Mouse (Mus musculus) lung, embryonic 14.5 days (tissue): ENCODE data around the gene Gm49387. TPM values are rescaled to one million over a fixed set of nuclear protein-coding genes. Genes with fewer than 3 reads are reported as not detected.

Experiments
- ATAC-seq: fragments of 200-750 bp; cut with Nextera tagmentation; 2 replicates; pipeline ENCODE4 v1.8.0; 2017; ENCODE audit warnings: mild to moderate bottlenecking, moderate TSS enrichment, moderate library complexity; ENCODE audit not compliant: insufficient read depth
- DNase-seq: peaks from one replicate; pipeline ENCODE4 v3.0.0-alpha.2; 2015
- H3K27ac ChIP-seq: fragments of 300-500 bp; sonication (generic); 2 replicates; pipeline ENCODE4 v1.5.1; 2014; ENCODE audit warnings: low read depth, mild to moderate bottlenecking, moderate library complexity
- H3K27me3 ChIP-seq: fragments of 300-500 bp; sonication (generic); 2 replicates; pipeline ENCODE4 v1.6.1; 2014; ENCODE audit warnings: low read length, control low read depth; ENCODE audit not compliant: insufficient read depth
- H3K36me3 ChIP-seq: fragments of 300-500 bp; sonication (generic); 2 replicates; pipeline ENCODE4 v1.6.1; 2014; ENCODE audit warnings: control low read depth; ENCODE audit not compliant: insufficient read depth
- H3K4me1 ChIP-seq: fragments of 300-500 bp; sonication (generic); 2 replicates; pipeline ENCODE4 v1.6.1; 2014; ENCODE audit warnings: antibody characterized with exemption, control low read depth; ENCODE audit not compliant: insufficient read depth
- H3K4me2 ChIP-seq: fragments of 300-500 bp; sonication (generic); 2 replicates; pipeline ENCODE4 v1.6.1; 2014; ENCODE audit warnings: mild to moderate bottlenecking
- H3K4me3 ChIP-seq: fragments of 300-500 bp; sonication (generic); 2 replicates; pipeline ENCODE4 v1.5.1; 2014; ENCODE audit warnings: low read depth, low read length
- H3K9ac ChIP-seq: fragments of 300-500 bp; sonication (generic); 2 replicates; pipeline ENCODE4 v1.6.1; 2014
- H3K9me3 ChIP-seq: fragments of 300-500 bp; sonication (generic); 2 replicates; pipeline ENCODE4 v1.6.1; 2016; ENCODE audit warnings: low read depth, low read length, control low read depth
- CTCF ChIP-seq: IDR thresholded peaks from 2 replicates; pipeline ENCODE4 v1.5.1; 2016; ENCODE audit warnings: antibody characterized with exemption, low read depth
- WGBS: fragments of 180-500 bp; shearing (Covaris S2); extraction: QIAGEN DNeasy Blood & Tissue Kit; methylation state at CpG from one replicate; pipeline ENCODE4 v1.1.7; 2014; 5-methylcytosine and 5-hydroxymethylcytosine counted together
- polyA plus RNA-seq: library from polyadenylated mRNA; unstranded; fragments of >200 nt; fragmentation: Nextera tagmentation; extraction: Ambion mirVana; gene quantifications from 2 replicates; pipeline ENCODE4 v1.2.1, GENCODE M21; 2014

The Gm49387 gene
- polyA plus RNA-seq, result 0.18 TPM in 1 of 2 replicates, not detected in the other

- WGBS, result 3% methylated on average over 26 of the region's 26 CpGs
- H3K36me3 ChIP-seq, result no peaks in the 10 kb centered on the region
- H3K27me3 ChIP-seq, result no peaks in the 10 kb centered on the region
- TF ChIP-seq CTCF, result no peak
- H3K4me1 ChIP-seq, result peaks cover 6% of the 10 kb centered on the region
- DNase-seq, result no peak
- ATAC-seq, result peak; percentile 41; the same call in 1 of the 2 replicates
- peak within 1 kb of the TSS; percentile 82 for H3K4me2 ChIP-seq
- H3K9me3 ChIP-seq, result no peaks in the 10 kb centered on the region
- peak within 1 kb of the TSS; percentile 63 for H3K9ac ChIP-seq
- H3K27ac ChIP-seq, result peak within 1 kb of the TSS; percentile 75
- peak within 1 kb of the TSS; percentile 60 for H3K4me3 ChIP-seq
Measured at GRCm38 (mm10) chr14:31640346-31640889, at the start of gene Gm49387. Gene Gm49387 (minus strand): TSS chr14:31640878.

GRCm38 (mm10) chr14:31686231-31686630, 45.6 kb upstream of the Gm49387 start:
- Histone ChIP-seq H3K4me1 (no peaks in the 10 kb centered on the region), H3K9ac (no peak overlapping the region), H3K4me2 (no peak overlapping the region), H3K27ac (no peak overlapping the region), H3K9me3 (no peaks in the 10 kb centered on the region), H3K4me3 (no peak overlapping the region), H3K27me3 (no peaks in the 10 kb centered on the region), H3K36me3 (no peaks in the 10 kb centered on the region)
- no peak for DNase-seq
- ATAC-seq, result no peak
- 89% methylated on average over 1 of the region's 1 CpGs for WGBS
- no peak for TF ChIP-seq CTCF

- TF ChIP-seq CTCF, result no peak
- Histone ChIP-seq H3K9me3 (no peaks in the 10 kb centered on the region), H3K4me1 (no peaks in the 10 kb centered on the region), H3K4me2 (no peak overlapping the region), H3K4me3 (no peak overlapping the region), H3K27ac (no peak overlapping the region), H3K36me3 (no peaks in the 10 kb centered on the region), H3K9ac (no peak overlapping the region), H3K27me3 (no peaks in the 10 kb centered on the region)
- ATAC-seq, result no peak
- WGBS, result 88% methylated on average over 10 of the region's 10 CpGs
- no peak for DNase-seq
Measured at GRCm38 (mm10) chr14:31685680-31686079, 45.0 kb upstream of the Gm49387 start.

- H3K4me3 ChIP-seq, result no peak overlapping the region
- no peak for TF ChIP-seq CTCF
- ATAC-seq (no peak), DNase-seq (no peak)
- WGBS, result 50% methylated on average over 7 of the region's 7 CpGs
- H3K27me3 ChIP-seq, result no peaks in the 10 kb centered on the region
- H3K9ac ChIP-seq, result no peak overlapping the region
- H3K36me3 ChIP-seq, result no peaks in the 10 kb centered on the region
- no peaks in the 10 kb centered on the region for H3K4me1 ChIP-seq
- no peak overlapping the region for H3K4me2 ChIP-seq
- no peak overlapping the region for H3K27ac ChIP-seq
- H3K9me3 ChIP-seq, result no peaks in the 10 kb centered on the region
Measured at GRCm38 (mm10) chr14:31684343-31685040, 43.8 kb upstream of the Gm49387 start.

- Histone ChIP-seq H3K4me2 (no peak overlapping the region), H3K4me1 (no peaks in the 10 kb centered on the region), H3K36me3 (no peaks in the 10 kb centered on the region), H3K9ac (no peak overlapping the region), H3K9me3 (no peaks in the 10 kb centered on the region), H3K4me3 (no peak overlapping the region), H3K27me3 (no peaks in the 10 kb centered on the region), H3K27ac (no peak overlapping the region)
- WGBS, result 88% methylated on average over 2 of the region's 2 CpGs
- ATAC-seq, result no peak
- no peak for TF ChIP-seq CTCF
- no peak for DNase-seq
Measured at GRCm38 (mm10) chr14:31683610-31684009, 42.9 kb upstream of the Gm49387 start.

GRCm38 (mm10) chr14:31681931-31682555, 41.4 kb upstream of the Gm49387 start:
- DNase-seq (peak; percentile 72), ATAC-seq (peak; percentile 88)
- 32% methylated on average over 5 of the region's 5 CpGs for WGBS
- TF ChIP-seq CTCF, result no peak
- Histone ChIP-seq H3K9ac (no peak overlapping the region), H3K27ac (peak overlapping the region; percentile 70; the same call in 1 of the 2 replicates), H3K27me3 (no peaks in the 10 kb centered on the region), H3K4me3 (no peak overlapping the region), H3K4me2 (no peak overlapping the region), H3K9me3 (no peaks in the 10 kb centered on the region), H3K4me1 (no peaks in the 10 kb centered on the region), H3K36me3 (no peaks in the 10 kb centered on the region)

GRCm38 (mm10) chr14:31681291-31681690, 40.6 kb upstream of the Gm49387 start:
- Histone ChIP-seq H3K4me2 (no peak overlapping the region), H3K9me3 (no peaks in the 10 kb centered on the region), H3K9ac (no peak overlapping the region), H3K36me3 (no peaks in the 10 kb centered on the region), H3K27ac (no peak overlapping the region), H3K4me3 (no peak overlapping the region), H3K27me3 (no peaks in the 10 kb centered on the region), H3K4me1 (no peaks in the 10 kb centered on the region)
- no peak for ATAC-seq
- DNase-seq, result peak; percentile 30
- WGBS, result 73% methylated on average over 9 of the region's 9 CpGs
- no peak for TF ChIP-seq CTCF
